Mouse (Mus musculus): ENCODE measurements at regions not wholly inside any gene's neighbourhood (a gene's known extent, or its start where the extent isn't known, plus 50 kb on each side); places are given as distances from the start of the nearest gene placed in this dataset.

DNA sequence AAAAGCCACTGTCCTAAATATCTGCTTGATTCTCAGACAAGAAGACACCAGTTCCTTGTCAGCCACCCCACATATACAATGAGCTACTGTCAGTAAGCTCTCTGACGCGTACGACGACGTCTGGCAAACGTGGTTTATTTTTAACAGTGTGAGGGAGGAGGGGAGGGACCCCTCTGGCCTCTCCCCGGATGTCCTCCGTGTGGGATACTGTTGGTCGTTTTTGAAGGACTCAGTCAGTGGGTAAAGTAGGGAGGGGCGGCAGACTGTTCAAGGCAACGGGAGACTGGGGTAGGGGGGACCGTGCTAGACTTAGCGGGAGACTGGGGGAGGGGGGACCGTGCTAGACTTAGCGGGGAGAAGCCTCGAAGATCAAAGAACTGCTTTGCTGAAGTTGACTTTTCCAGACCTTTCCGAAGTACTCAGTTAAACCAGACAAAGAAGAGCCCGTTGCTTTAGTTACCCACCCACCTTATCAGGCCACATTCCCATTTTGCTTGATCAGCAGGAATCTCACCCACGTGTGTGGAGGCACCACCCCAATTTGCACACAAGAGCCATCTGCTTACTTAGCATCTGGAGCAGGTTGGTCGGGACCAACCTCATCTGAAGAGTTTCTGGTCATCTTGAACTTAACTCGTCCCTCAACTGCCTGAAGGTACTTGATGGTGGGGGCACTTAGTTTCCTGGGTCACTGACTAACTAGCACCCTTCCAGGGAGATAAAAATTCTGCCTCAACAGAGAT lies 92.6 kb upstream of the Mark1 start:
- no peak for DNase-seq (ENCODE audit: low spot score)

DNA sequence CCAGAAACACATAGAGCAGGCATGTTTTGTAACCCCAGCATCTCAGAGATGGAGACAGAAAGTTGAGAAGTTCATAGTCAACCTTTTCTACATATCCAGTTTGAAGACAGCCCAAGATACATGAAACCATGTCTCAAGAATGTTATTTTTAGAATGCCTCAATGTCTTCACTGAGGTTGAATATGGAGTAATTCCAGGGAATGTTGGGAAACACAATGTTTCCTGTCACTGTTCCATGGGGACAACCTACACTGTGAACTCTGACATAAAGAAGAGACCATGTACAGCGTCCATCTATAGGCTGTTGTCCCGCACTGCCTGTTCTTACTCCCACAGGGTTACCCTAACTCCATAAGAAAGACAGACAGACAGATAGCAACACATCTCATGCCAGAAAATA lies 89.8 kb upstream of the Mark1 start:
- no peak for DNase-seq (ENCODE audit: low spot score)

DNA sequence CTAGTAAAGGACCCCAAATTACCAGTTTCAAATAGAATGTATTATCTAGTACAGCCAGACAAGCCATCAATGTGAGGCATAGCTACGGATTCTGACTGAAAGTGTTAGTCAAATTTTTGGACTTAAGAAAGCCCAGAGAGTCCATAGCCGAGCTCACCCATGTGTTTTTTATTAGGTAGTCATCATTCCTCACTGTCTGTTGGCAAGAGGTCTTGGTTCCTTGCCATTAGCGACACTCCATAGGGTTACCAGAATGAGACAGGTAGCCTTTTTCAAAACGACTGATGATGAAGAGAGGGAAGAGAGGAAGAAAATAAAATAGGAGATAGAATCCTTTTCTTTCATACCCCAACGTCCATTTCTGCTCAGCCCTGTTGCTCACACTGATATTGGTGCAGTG lies 83.8 kb upstream of the Mark1 start:
- no peak for DNase-seq (ENCODE audit: low spot score)

DNA sequence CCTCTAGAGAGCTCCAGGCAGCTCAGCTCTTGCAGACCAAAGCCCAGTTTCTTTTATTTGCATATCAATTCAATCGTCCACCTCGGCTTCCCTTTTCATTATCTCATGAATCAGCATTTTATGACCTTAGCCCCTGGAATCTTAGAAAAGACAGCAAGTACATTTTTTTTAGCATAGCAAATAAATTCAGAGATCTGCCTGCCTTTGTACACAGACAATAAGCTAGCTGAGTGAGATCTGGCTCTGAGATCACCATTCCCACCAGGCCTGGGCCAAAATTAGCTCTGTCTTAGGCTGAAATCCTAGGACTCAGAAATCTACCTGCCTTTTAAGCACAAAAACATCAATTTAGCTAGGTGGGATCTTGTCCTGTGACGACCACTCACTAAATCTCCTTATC lies 80.7 kb upstream of the Mark1 start:
- DNase-seq (ENCODE audit: low spot score): no peak

DNA sequence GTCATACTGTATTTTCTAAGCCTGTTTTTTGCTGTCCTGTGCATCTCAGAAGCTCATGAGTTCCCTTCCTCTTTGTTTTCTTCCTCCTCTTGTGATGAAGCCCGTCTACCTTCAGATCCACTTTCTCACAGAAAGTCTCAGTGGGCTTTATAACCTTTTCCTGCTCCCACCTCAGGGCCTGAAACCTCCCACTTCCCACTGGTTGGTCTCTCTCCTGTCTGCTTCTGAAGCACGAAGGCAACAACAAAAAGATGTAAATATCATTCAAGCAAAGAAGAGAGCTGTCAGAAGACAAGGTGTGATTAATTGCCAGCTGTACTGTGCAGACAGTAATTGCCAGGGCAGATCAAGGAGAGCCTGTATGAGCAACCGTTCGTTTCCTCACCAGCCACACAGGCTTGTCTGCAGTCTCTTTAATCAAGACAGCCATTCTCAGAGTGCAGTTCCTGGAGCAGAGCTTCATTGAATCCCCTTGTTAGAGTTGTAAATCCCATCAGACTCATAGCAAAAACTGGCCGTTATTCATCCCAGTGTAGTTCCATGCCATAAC lies 80.0 kb upstream of the Mark1 start:
- no peak for DNase-seq (ENCODE audit: low spot score)

DNA sequence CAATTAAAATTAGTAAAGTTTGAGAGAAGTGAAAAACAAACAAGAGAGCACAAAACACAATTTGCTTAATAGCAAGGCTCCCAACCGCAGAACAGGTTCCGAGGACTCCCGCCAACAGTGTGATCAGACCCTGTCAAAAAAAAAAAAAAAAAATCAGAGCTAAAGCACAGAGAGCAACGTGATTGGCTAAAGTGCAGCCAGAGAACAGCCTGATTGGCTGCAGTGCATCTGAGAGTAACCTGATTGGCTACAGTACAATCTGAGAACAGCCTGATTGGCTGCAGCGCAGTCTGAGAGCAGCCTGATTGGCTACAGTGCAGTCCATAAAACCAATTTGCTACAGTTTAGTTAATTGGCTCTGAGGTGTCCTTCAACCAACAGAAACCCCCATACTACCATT lies 74.6 kb upstream of the Mark1 start:
- DNase-seq (ENCODE audit: low spot score): no peak

DNA sequence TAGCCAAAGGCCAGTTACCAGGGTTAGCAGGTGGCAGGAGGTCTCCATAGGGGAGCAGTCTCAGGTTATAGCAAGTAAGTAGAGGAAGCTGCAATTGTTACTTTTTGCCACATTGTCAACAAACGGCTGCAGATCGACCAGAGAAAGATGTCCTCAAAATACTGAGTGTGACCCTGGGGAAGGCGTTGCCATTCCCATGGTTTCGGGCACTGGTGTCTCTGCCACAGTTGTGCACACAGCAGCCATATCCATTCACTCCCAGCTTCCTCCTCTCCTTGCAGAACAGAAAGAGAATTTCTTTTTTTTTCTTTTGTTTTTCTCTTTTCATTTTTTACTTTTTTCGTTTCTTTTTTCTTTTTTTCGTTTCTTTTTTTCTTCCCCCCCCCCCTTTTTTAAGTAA lies 73.4 kb upstream of the Mark1 start:
- DNase-seq (ENCODE audit: low spot score): no peak

DNA sequence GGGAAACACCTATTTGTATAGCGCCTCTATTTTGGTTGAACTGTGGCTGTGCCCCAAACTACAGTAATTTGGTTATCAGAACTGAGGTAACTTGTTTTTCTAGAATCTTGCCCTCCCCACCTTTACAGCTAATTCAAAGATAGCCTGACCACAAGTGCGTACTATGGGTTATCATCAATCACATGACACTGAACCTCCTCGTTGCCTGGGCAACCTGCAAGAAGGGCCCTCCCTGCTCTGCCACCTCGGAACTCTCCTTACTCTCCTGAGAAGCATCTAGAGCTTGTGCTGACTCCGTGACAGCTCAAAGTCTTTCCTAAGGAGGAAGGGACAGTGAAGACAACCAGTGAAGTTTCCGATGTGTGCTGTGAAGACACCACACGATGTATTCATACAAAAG lies 72.2 kb upstream of the Mark1 start:
- DNase-seq (ENCODE audit: low spot score): peak; percentile 16

DNA sequence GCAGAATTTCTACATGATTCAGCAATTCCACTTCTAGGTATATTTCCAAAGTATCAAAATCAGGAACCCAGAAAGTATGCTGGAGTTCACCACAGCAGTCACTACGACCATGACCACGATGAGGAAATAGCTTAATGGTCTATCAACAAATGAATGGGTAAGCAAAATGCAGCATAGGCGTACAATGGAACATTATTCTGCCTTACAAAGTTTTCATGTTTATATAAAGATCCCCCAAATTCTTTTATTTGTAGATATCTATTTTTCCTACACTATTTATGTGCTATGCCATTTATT lies 71.4 kb upstream of the Mark1 start:
- no peak for DNase-seq (ENCODE audit: low spot score)

DNA sequence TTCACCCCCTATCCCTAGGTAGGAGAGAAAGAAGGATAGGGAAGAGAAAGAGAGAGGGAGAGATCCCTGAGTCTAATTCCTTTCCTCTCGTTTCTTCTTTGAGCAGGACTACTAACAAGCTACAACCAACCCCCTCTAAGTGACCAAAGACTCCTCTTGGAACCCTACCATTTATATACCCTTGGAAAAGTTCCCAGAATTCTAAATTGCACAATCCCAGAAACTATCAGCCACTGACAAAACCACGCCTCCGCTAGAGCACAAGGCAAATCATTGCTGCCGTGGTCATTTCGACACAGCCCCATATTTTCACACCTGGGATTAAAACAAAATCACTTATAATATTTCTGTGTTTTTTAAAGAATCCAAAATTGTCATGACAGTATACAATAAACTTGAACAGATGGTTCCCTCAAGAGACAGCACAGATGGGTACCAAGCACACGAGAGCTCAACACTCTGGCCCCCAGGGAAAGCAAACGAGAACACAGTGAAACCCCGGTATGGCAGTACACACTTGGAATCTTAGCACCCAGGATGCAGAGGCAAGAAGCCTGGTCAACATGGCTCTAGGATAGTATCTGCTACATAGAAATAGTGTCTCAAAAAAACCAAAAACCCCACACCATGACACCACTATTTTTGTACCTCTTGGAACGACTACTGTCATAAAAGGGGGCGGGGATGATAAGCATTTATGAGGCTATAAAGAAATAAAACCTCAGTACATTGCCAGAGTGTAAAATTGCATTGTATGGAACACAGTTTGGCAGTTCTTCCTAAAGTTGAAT lies 70.9 kb upstream of the Mark1 start:
- DNase-seq (ENCODE audit: low spot score): no peak

DNA sequence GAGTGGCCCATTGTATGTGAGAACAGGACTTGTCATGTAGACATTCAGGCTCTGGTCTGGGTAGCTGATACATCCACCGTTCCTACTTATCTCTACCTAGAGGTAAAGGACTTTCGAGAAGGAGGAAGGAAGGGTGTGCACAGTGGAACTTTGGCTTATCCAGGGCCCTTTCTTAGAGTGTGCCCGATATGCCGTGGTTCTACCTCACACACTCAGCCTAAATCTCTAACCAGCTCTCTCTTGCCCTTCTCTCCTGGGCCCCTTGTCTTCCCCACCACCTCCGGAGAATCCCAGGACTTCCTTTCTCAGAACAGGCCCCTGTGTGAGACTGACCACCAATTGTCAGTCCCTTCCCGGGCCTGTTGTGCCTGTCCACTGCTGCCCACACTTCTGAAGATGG lies 68.8 kb upstream of the Mark1 start:
- DNase-seq (ENCODE audit: low spot score): no peak

DNA sequence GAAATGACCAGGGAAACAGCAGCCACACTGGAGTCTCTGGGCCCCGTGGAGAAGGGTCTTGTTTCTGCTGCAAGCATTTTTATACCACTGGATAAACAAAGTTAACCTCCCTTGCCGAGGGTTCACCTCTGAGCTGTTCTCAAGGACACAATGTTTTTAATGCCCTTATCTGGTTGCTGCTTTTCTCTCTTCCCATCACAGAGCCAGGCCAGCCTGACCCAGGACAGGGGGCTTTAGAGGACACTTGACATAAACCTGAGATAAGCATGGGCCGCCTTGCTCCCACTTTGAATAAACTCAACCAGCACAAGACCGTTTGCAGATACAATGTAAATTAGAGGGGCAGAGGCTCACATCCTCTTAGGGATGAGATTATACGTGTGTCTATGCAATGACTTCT lies 68.3 kb upstream of the Mark1 start:
- DNase-seq (ENCODE audit: low spot score): no peak

DNA sequence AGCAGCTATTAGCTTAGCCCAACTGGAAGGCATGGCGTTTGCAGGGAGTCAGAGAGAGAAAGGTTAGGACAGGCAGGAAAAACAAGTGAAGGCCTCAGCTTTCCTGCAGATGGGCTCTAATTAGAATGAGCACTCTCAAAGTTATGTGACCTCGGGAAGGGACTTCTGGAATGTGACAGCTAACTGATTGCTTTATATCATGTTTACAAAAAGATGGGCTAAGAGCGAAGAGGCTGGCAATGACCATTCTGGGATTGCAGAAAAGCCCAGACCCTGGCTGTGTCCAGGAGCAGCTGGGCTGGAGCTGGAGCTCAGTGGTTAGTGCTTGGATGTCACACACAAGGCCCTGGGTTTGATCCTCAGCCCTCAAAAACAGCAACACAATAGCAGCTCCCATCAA lies 65.7 kb upstream of the Mark1 start:
- no peak for DNase-seq (ENCODE audit: low spot score)

DNA sequence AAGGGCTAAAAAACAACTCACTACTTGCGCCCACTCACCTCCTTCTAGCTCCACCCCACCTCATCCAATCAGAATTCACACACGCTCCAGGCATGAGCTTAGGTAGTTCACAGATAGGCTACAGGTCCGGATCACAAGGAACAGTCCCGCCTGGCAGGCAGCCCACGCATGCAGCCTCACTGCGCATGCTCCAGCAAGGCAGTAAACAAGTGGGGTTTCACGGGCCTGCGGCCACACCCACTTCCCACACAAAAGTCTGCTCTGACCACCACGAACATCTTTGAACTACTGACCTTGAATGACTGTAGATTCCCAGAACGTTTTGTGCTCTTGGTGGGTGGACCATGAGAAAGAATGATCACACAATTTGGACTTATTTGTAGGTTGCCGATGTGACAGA lies 62.7 kb upstream of the Mark1 start:
- no peak for DNase-seq (ENCODE audit: low spot score)

DNA sequence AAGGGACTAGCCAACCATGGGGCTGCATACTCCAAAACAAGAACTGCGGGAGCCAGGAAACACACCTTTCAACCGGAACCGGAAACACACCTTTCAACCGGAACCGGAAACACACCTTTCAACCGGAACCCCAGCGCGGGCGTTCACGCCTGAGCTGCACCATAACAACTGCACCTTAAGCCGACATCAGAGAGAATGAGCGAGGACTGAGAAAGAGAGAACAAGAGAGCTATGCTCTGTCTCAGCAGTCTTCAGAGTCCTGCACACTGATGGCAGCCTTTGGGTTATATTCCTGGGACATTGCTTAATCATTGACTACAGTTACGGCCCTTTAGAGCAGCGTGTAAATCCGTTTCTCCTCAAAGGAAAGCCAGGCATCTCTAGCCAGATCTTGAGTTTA lies 58.1 kb upstream of the Mark1 start:
- no peak for DNase-seq (ENCODE audit: low spot score)

DNA sequence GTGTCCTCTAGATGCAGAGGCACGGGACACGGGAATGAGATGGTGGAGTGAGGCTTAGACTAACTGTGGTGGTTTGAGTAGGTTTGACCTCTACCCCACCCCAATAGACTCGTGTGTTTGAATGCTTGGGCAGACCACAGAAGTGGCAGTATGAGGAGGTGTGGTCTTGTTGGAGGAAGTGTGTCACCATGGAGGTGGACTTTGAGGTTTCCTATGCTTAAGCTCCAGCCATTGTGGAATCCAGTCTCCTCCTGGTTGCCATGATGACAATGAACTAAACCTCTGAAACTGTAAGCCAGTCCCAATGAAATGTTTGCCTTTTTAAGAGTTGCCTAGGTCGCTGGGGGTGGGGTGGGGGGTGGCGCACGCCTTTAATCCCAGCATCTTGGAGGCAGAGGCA lies 53.3 kb upstream of the Mark1 start:
- no peak for DNase-seq (ENCODE audit: low spot score)

DNA sequence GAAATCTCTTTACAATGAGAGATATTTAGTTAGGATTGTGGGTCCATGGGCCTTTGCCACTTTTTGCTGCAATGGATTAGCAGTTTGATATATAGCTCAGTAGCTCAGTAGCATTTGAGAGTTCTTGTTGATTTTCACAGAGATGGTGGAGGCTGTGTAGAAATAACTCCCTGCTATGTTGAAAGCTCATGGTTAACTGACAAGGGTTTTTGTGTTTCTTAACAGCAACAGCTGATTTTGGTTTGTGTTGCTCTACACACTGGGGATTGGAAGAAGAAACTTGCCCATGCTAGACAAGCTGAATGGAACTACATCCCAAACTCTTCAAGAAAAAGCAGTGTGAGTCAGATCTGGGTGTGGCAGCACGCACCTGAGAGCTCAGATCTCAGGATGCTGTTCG lies 50.6 kb upstream of the Mark1 start:
- peak; percentile 13 for DNase-seq (ENCODE audit: low spot score)
